Mouse (Mus musculus) lung, postnatal 0 days (tissue): ENCODE measurements around the gene Bcl2l11.

ENCODE experiments used
- CTCF ChIP-seq: IDR thresholded peaks from 2 replicates; pipeline ENCODE4 v1.5.1; 2016; ENCODE audit warnings: antibody characterized with exemption, mild to moderate bottlenecking
- EP300 ChIP-seq: IDR thresholded peaks from 2 replicates; pipeline ENCODE4 v1.6.1; 2016; ENCODE audit warnings: antibody characterized with exemption, mild to moderate bottlenecking, control low read depth

GRCm38 (mm10) chr2:128190196-128190595, 64.4 kb downstream of the Bcl2l11 start:
- no peak for TF ChIP-seq CTCF
- no peak for TF ChIP-seq EP300
